16 mouse cellular contexts compared by ENCODE assay signal in genomic region chr8:21885321-21885720, GRCm38 (mm10). TPM values are rescaled to one million over a fixed set of nuclear protein-coding genes. Genes with fewer than 3 reads are reported as not detected.
"Had no signal": no experiment of that assay in that cellular context is flagged by ENCODE, and none has a peak within 500 bp of the region (broad histone marks: within the 10 kb centered on the region; RNA-seq: fewer than 3 reads in every experiment).

Gene Defb9 (minus strand): TSS chr8:21885421.

RNA-seq across cellular contexts. Expression of gene Defb9, which starts in this region (rescaled TPM):
- polyA plus RNA-seq: heart, embryonic 10.5 days; heart, embryonic 12.5 days; heart, embryonic 14.5 days; heart, embryonic 16.5 days; inflammation-experienced regulatory T-cells, adult 6 months; intestine, embryonic 15.5 days; intestine, postnatal 0 days; kidney, embryonic 14.5 days; kidney, embryonic 16.5 days; large intestine, adult 2 months; limb, embryonic 11.5 days; limb, embryonic 13.5 days; limb, embryonic 15.5 days; liver, adult 2 months; liver, embryonic 12.5 days; liver, embryonic 14.5 days had no signal
